Mouse (Mus musculus): ENCODE data around the gene Nags. TPM values are rescaled to one million over a fixed set of nuclear protein-coding genes. Genes with fewer than 3 reads are reported as not detected.

The Nags gene
- polyA plus RNA-seq, 1 experiment from 2014 or later, result 0.17 TPM

- Histone ChIP-seq H3K27ac (ENCODE audit: low read length) (no peak overlapping the region), H3K9ac (replicated peaks; ENCODE audit: low read length) (no peak overlapping the region), H3K36me3 (ENCODE audit: insufficient read depth, low read length) (no peaks in the 10 kb centered on the region), H3K9me3 (ENCODE audit: low read length) (no peaks in the 10 kb centered on the region), H3K27me3 (ENCODE audit: insufficient read depth, low read length) (0 out of 2 replicates have a peak, but pooled peaks cover 3% of the 10 kb centered on the region), H3K4me3 (ENCODE audit: low read length) (no peak overlapping the region), H3K4me2 (replicated peaks; ENCODE audit: low read depth, low read length) (no peak overlapping the region), H3K4me1 (ENCODE audit: insufficient read depth, low read length) (no peaks in the 10 kb centered on the region)
- no peak for ATAC-seq (ENCODE audit: low FRiP score, low TSS enrichment)
- 75% methylated on average over 8 of the region's 8 CpGs for WGBS
Measured at GRCm38 (mm10) chr11:102116241-102116640, 29.1 kb upstream of the Nags start.

- no peak overlapping the region for H3K27ac ChIP-seq (ENCODE audit: low read length)
- no peaks in the 10 kb centered on the region for H3K36me3 ChIP-seq (ENCODE audit: insufficient read depth, low read length)
- H3K4me1 ChIP-seq (ENCODE audit: insufficient read depth, low read length), result no peaks in the 10 kb centered on the region
- H3K9me3 ChIP-seq (ENCODE audit: low read length), result no peaks in the 10 kb centered on the region
- H3K4me2 ChIP-seq (replicated peaks; ENCODE audit: low read depth, low read length), result no peak overlapping the region
- no peak for ATAC-seq (ENCODE audit: low FRiP score, low TSS enrichment)
- 0 out of 2 replicates have a peak, but pooled peaks cover 3% of the 10 kb centered on the region for H3K27me3 ChIP-seq (ENCODE audit: insufficient read depth, low read length)
- 76% methylated on average over 6 of the region's 6 CpGs for WGBS
- H3K9ac ChIP-seq (replicated peaks; ENCODE audit: low read length), result no peak overlapping the region
- H3K4me3 ChIP-seq (ENCODE audit: low read length), result no peak overlapping the region
Measured at GRCm38 (mm10) chr11:102117386-102117785, 27.9 kb upstream of the Nags start.

DNA sequence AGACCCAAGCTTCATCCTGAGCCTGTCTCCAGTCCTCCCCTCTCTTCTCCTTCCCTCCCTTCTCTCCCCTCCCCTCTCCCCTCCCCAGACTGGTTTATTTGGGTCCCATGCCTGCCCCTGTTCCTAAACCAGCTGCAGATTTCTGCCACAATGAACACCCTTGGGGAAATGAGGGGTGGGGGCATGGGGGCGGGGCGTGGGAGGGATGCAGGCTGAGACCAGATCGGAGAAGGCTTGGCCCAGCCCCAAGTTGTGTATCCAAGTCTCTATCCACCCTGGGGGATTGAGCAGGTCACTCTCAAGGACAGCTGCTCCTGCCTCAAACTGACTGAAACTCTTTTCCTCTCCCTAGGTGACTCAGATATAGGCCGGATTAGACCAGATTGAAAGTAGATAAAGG, 10.8 kb upstream of the Nags start:
- Histone ChIP-seq H3K4me1 (ENCODE audit: insufficient read depth, low read length) (peaks cover 8% of the 10 kb centered on the region; the same call in 1 of the 2 replicates), H3K4me3 (ENCODE audit: low read length) (no peak overlapping the region), H3K36me3 (ENCODE audit: insufficient read depth, low read length) (no peaks in the 10 kb centered on the region), H3K27ac (ENCODE audit: low read length) (no peak overlapping the region), H3K9me3 (ENCODE audit: low read length) (no peaks in the 10 kb centered on the region), H3K27me3 (ENCODE audit: insufficient read depth, low read length) (peaks cover 3% of the 10 kb centered on the region; the same call in 1 of the 2 replicates), H3K4me2 (replicated peaks; ENCODE audit: low read depth, low read length) (no peak overlapping the region), H3K9ac (replicated peaks; ENCODE audit: low read length) (no peak overlapping the region)
- WGBS, result 28% methylated on average over 4 of the region's 4 CpGs
- ATAC-seq (ENCODE audit: low FRiP score, low TSS enrichment), result no peak

DNA sequence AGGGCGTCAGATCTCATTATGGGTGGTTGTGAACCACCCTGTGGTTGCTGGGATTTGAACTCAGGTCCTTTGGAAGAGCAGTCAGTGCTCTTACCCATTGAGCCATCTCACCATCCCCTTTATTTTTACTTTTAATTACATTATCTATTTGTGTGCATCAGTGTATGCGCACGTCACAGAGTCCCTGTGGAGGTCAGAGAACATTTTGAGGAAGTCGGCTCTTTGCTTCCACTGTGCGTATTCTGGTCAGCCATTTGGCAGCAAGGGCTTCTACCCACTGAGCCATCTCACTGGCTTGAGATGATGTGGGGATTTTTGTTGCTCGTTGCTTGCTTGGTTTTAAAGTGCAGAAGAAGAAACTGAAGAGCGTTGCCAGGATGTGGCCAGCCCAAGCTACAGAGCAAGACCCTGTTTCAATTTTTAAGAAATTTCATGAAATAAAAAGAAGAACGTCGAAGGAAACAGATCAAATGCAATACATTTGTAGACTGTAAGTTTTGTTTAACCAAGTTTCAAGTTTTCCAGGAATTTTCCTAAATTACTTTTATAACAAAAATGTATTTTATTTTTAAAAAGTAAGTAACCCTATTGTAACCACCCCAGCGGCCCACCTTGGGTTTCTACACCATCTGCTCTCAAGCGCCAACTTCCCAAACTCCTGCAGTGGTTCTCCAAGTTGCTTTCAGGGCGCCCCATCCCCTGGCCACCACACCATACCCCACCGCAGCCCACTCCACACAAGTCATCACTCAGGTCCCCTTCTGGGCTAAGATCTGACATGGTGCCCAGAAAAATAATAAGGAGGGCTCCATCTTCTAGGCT, 7.5 kb upstream of the Nags start:
- peak overlapping the region; percentile 52 for H3K4me2 ChIP-seq (replicated peaks; ENCODE audit: low read depth, low read length)
- H3K27ac ChIP-seq (ENCODE audit: low read length), result no peak overlapping the region
- H3K4me1 ChIP-seq (ENCODE audit: insufficient read depth, low read length), result peaks cover 10% of the 10 kb centered on the region; the same call in 1 of the 2 replicates
- no peak for ATAC-seq (ENCODE audit: low FRiP score, low TSS enrichment)
- H3K4me3 ChIP-seq (ENCODE audit: low read length), result peak overlapping the region; percentile 34
- no peaks in the 10 kb centered on the region for H3K36me3 ChIP-seq (ENCODE audit: insufficient read depth, low read length)
- H3K9me3 ChIP-seq (ENCODE audit: low read length), result no peaks in the 10 kb centered on the region
- H3K9ac ChIP-seq (replicated peaks; ENCODE audit: low read length), result peak overlapping the region; percentile 55
- WGBS, result 47% methylated on average over 13 of the region's 13 CpGs
- peaks cover 3% of the 10 kb centered on the region; the same call in 1 of the 2 replicates for H3K27me3 ChIP-seq (ENCODE audit: insufficient read depth, low read length)

DNA sequence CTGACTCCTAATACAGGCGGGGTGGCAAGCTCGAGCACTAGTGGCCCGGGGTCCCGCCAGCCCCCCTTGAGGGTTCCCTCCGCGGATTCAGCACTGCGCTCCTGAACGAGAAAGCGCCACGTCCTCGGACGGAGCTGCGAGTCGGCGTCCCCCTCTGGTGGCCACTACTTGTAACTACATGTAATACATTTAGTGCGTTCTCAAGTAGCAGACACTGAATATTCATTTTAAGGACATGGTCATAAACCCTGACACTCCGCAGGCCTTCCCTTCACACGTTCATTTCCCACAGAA, 6.9 kb upstream of the Nags start:
- Histone ChIP-seq H3K27me3 (ENCODE audit: insufficient read depth, low read length) (peaks cover 3% of the 10 kb centered on the region; the same call in 1 of the 2 replicates), H3K36me3 (ENCODE audit: insufficient read depth, low read length) (no peaks in the 10 kb centered on the region), H3K4me3 (ENCODE audit: low read length) (peak overlapping the region; percentile 34), H3K4me2 (replicated peaks; ENCODE audit: low read depth, low read length) (peak overlapping the region; percentile 52), H3K27ac (ENCODE audit: low read length) (no peak overlapping the region), H3K4me1 (ENCODE audit: insufficient read depth, low read length) (peaks cover 10% of the 10 kb centered on the region; the same call in 1 of the 2 replicates), H3K9ac (replicated peaks; ENCODE audit: low read length) (peak overlapping the region; percentile 55), H3K9me3 (ENCODE audit: low read length) (no peaks in the 10 kb centered on the region)
- no peak for ATAC-seq (ENCODE audit: low FRiP score, low TSS enrichment)
- WGBS, result 0% methylated on average over 18 of the region's 18 CpGs

- Histone ChIP-seq H3K27ac (ENCODE audit: low read length) (no peak overlapping the region), H3K27me3 (ENCODE audit: insufficient read depth, low read length) (peaks cover 20% of the 10 kb centered on the region), H3K9ac (replicated peaks; ENCODE audit: low read length) (no peak overlapping the region), H3K4me2 (replicated peaks; ENCODE audit: low read depth, low read length) (no peak overlapping the region), H3K4me3 (ENCODE audit: low read length) (no peak overlapping the region), H3K9me3 (ENCODE audit: low read length) (no peaks in the 10 kb centered on the region), H3K36me3 (ENCODE audit: insufficient read depth, low read length) (no peaks in the 10 kb centered on the region), H3K4me1 (ENCODE audit: insufficient read depth, low read length) (peaks cover 7% of the 10 kb centered on the region; the same call in 1 of the 2 replicates)
- ATAC-seq (ENCODE audit: low FRiP score, low TSS enrichment), result no peak
- WGBS, result 5% methylated on average over 5 of the region's 5 CpGs
Measured at GRCm38 (mm10) chr11:102140508-102140907, 4.8 kb upstream of the Nags start.

DNA sequence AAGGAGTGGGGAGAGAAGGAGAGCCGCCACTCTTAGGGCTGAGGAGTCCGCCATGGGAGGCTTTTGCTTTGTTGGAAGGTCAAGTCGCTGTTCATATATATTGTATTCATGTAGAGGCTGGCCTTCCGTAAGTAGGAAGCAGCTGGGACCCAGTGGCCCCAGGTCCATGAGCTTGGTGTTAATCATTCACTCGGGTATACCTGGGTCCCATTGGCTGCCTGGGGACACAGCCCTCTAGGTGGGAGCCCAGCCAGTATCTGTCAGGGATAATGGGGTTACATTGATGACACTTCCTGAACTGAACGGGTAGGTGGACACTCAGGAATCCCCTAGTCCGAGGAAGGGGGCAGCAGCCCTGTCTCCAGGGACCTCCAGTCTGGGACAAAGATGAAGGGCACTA, 3.0 kb upstream of the Nags start:
- Histone ChIP-seq H3K9me3 (ENCODE audit: low read length) (no peaks in the 10 kb centered on the region), H3K4me3 (ENCODE audit: low read length) (no peak overlapping the region), H3K27me3 (ENCODE audit: insufficient read depth, low read length) (peaks cover 38% of the 10 kb centered on the region), H3K4me1 (ENCODE audit: insufficient read depth, low read length) (peaks cover 18% of the 10 kb centered on the region; the same call in 1 of the 2 replicates), H3K4me2 (replicated peaks; ENCODE audit: low read depth, low read length) (no peak overlapping the region), H3K9ac (replicated peaks; ENCODE audit: low read length) (no peak overlapping the region), H3K27ac (ENCODE audit: low read length) (no peak overlapping the region), H3K36me3 (ENCODE audit: insufficient read depth, low read length) (no peaks in the 10 kb centered on the region)
- WGBS, result 48% methylated on average over 7 of the region's 7 CpGs
- no peak for ATAC-seq (ENCODE audit: low FRiP score, low TSS enrichment)

GRCm38 (mm10) chr11:102144957-102145470, 299 bp upstream of the Nags start:
- Histone ChIP-seq H3K4me2 (replicated peaks; ENCODE audit: low read depth, low read length) (peak overlapping the region; percentile 59), H3K9me3 (ENCODE audit: low read length) (no peaks in the 10 kb centered on the region), H3K27ac (ENCODE audit: low read length) (no peak overlapping the region), H3K4me1 (ENCODE audit: insufficient read depth, low read length) (peaks cover 22% of the 10 kb centered on the region; the same call in 1 of the 2 replicates), H3K27me3 (ENCODE audit: insufficient read depth, low read length) (peaks cover 55% of the 10 kb centered on the region), H3K36me3 (ENCODE audit: insufficient read depth, low read length) (no peaks in the 10 kb centered on the region), H3K4me3 (ENCODE audit: low read length) (peak overlapping the region; percentile 40), H3K9ac (replicated peaks; ENCODE audit: low read length) (no peak overlapping the region)
- 26% methylated on average over 13 of the region's 13 CpGs for WGBS
- no peak; the same call in 1 of the 2 replicates for ATAC-seq (ENCODE audit: low FRiP score, low TSS enrichment)

GRCm38 (mm10) chr11:102146005-102146404, 692 bp downstream of the Nags start:
- WGBS, result 4% methylated on average over 16 of the region's 16 CpGs
- H3K9me3 ChIP-seq (ENCODE audit: low read length), result no peaks in the 10 kb centered on the region
- peak overlapping the region; percentile 40 for H3K4me3 ChIP-seq (ENCODE audit: low read length)
- ATAC-seq (ENCODE audit: low FRiP score, low TSS enrichment), result no peak
- no peak overlapping the region for H3K27ac ChIP-seq (ENCODE audit: low read length)
- H3K36me3 ChIP-seq (ENCODE audit: insufficient read depth, low read length), result no peaks in the 10 kb centered on the region
- H3K4me2 ChIP-seq (replicated peaks; ENCODE audit: low read depth, low read length), result peak overlapping the region; percentile 59
- H3K27me3 ChIP-seq (ENCODE audit: insufficient read depth, low read length), result peaks cover 55% of the 10 kb centered on the region
- peaks cover 22% of the 10 kb centered on the region; the same call in 1 of the 2 replicates for H3K4me1 ChIP-seq (ENCODE audit: insufficient read depth, low read length)
- no peak overlapping the region; the same call in 1 of the 2 replicates for H3K9ac ChIP-seq (replicated peaks; ENCODE audit: low read length)

GRCm38 (mm10) chr11:102146531-102146930, 1.2 kb downstream of the Nags start:
- H3K4me3 ChIP-seq (ENCODE audit: low read length), result no peak overlapping the region
- H3K9ac ChIP-seq (replicated peaks; ENCODE audit: low read length), result no peak overlapping the region
- H3K9me3 ChIP-seq (ENCODE audit: low read length), result no peaks in the 10 kb centered on the region
- peaks cover 55% of the 10 kb centered on the region for H3K27me3 ChIP-seq (ENCODE audit: insufficient read depth, low read length)
- no peak for ATAC-seq (ENCODE audit: low FRiP score, low TSS enrichment)
- peaks cover 22% of the 10 kb centered on the region; the same call in 1 of the 2 replicates for H3K4me1 ChIP-seq (ENCODE audit: insufficient read depth, low read length)
- H3K4me2 ChIP-seq (replicated peaks; ENCODE audit: low read depth, low read length), result no peak overlapping the region
- H3K36me3 ChIP-seq (ENCODE audit: insufficient read depth, low read length), result no peaks in the 10 kb centered on the region
- no peak overlapping the region for H3K27ac ChIP-seq (ENCODE audit: low read length)
- WGBS, result 13% methylated on average over 17 of the region's 17 CpGs
